Mouse (Mus musculus) layer of hippocampus, adult 11-12 months (tissue): ENCODE data around the gene Acot2.
"Not testable (repeated sequence)": the region's sequence is repeated elsewhere in the genome, so short reads cannot be mapped to it uniquely, and the experiment has no call there.

Experiments used
- DNase-seq: peaks from one replicate; pipeline ENCODE4 v3.0.0; 2022; ENCODE audit warnings: low spot score

Gene Acot2

DNA sequence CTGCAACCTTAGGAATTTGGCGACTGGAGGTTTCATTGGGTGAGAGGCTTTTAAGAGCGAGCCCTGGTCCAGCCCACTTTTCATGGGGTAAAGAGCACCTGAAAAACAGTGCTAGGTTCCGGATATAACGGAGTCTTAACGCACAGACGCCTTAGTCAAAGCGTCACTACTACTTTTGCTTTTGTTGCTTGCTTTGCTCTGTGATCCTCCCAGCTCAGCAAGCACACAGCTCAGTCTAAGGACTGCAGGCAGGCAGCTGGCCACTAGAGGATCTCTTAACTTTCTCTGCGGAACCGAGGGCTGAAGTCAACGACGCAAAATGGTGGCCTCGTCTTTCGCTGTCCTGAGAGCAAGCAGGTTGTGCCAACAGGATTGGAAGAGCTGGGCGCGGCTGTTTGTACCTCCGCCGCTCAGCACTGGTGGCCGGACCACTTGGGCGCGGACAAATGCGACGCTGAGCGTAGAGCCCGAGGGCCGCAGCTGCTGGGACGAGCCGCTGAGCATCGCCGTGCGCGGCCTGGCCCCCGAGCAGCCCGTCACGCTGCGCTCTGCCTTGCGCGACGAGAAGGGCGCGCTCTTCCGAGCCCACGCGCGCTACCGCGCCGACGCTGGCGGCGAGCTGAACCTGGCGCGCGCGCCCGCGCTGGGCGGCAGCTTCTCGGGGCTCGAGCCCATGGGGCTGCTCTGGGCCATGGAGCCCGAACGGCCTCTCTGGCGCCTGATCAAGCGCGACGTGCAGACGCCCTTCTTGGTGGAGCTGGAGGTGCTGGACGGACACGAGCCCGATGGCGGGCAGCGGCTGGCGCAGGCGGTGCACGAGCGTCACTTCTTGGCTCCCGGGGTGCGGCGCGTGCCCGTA lies at the start of gene Acot2:
Gene Acot2, plus strand, starts transcription at position 279 of the 859 bp plus-strand sequence.
- peak; percentile 80 for DNase-seq

DNA sequence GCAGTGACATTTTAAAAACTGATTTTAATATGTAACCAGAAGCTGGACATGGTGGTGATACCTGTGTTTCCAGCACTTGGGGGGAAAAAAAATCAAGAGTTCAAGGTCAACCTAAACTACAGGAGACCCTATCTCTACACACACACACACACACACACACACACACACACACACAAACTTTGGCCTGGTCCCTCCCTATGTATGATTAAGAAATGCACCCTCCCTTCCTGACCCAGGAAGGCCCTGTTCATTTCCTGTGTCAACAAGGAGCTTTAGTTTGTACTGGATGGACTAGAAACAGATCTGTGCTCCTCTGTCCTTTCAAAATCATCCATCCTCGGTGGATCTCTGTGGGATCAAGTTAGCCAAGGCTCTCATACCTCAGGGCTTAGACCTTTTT lies 49.1 kb upstream of the Acot2 start:
- not testable (repeated sequence) for DNase-seq

DNA sequence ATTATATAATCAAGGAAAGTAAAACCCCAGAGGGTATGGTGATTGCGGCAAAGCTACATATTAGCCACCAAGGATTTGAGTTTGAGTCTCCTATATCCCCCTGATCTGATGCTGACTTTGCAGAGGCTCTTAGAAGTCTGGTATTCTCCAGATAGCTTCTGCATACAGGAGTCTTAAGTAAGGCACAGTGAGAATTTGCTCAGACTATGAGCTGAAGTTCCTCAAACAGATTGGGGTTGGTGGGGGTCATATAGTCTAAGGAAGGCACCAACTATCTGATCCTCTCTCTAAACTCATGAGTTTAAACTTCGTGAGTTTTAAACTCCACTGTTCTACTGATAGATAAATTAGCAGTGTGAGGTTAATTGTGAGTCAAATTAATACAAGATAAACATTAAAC lies 48.3 kb upstream of the Acot2 start:
- no peak for DNase-seq

DNA sequence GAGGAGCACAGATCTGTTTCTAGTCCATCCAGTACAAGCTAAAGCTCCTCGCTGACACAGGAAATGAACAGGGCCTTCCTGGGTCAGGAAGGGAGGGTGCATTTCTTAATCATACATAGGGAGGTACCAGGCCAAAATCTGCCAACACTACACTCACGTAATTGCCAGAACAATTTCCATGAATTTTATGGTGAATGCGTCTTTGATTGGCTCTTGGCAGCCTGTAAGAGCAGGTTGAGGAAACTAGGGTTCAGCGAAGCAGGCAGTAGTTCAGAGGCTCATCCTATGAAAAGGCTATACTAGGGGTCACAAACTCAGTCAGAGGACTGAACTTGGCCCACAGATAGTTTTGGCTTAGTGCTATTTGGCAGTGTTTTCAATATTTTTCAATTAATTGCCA lies 47.6 kb upstream of the Acot2 start:
- no peak for DNase-seq

DNA sequence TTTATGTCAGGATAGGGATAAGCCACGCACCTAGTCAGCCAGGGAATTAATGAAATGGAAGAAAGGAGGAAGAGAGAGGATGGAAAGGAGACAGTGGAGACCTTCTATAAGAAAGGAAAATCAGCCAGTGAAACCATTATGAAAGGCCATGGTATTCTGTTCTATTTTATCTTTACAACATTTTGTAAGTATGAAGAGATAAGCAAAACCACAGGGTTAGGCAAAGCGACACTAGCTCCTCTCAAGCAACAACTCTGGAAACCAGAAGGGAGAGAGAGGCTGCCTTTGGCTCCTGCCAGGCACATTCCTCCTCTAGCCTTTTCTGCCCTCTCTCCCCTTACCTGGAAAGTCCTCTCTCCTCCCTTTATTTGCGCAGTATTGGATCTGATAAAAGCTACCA lies 45.7 kb upstream of the Acot2 start:
- no peak for DNase-seq

DNA sequence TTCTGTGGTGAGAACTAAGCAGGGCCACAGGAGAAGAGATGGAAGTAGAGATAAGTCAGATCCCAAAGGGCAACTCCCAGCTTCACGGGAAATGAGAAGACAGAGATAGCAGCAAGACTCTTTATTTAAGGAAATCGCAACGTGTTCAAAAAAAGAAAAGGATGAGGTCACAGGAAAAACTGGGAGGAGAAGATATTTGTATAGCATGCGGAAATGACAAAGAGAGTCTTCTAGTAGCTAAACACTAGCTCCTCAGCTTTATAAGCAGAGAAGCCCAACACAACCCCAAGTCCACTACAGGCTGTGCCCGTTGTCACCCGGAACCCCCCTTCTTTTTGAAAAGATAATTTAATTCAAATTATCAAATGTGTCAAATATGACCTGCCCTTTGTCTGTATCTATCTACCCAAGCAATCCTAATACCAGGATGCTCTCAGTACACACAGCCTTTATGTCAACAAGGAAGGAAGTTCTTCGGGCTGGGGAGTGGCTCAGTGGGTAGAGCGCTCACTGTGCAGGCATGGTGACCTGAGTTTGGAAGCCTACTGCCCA lies 40.3 kb upstream of the Acot2 start:
- no peak for DNase-seq

DNA sequence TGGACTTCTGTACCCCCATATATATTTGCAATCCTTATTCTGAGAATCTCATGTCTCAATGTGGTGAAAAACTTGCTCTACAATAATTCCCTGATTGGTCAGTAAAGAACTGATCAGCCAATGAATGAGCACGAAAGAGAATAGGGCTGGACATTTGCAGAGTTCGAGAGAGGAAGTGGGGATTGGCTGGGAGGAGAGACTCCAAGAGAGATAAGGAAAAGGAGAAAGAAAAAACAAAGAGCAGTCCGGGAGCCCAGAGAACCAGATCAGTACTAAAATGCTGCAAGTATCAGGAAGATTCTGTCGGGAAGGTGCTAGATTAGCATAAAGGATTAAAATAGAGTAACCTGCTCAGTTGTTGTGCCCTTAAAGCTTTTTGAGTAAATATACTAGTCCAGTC lies 38.6 kb upstream of the Acot2 start:
- DNase-seq: no peak

DNA sequence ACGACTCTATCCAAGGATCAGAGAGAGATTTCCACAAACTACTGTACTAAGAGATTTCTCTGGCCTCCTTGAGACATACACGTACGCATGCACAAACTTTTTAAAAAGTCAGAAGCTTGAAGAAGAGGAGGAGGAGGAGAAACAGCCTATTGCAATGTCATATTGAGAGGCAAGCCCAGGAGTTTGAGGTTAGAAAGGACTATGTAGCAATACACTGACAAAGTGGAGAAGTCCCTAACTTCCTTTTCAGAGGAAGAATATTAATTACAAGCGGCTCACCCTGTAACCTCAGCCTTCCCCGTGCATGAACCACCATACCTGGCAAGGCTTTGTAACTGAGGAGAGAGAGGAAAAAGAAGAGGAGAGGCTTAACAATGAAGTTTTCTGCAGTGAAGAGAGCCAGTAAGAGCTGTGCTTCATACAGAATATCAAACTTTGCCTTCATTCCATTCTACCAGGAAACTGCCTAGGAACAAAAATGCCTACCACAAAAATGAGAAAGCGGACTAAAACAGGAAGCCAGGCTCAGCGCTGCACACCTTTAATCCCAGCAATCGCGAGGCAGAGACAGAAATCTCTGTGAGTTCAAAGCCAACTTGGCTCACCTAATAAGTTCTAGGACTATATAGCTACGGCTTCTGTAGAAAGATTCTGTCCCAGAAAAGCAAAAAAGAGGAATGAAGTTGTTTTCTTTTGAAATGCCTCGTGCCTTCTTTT lies 37.7 kb upstream of the Acot2 start:
- no peak for DNase-seq

DNA sequence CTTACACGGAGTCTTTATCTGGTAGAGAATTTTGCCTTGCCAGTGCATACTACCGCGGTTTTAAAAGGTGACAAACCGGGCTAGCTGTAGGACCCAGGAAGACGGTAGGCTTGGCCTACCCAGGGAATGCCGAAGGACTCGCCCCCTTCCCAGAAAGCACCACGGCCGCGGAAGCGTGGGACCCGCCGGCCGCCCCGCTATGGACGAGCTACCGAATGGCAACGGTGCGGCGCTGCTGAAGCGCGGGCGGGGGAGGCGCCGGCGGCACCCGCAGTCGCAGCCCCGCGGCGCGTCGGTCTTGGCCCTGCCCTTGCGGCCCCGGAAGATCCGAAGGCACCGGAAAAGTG lies 37.2 kb upstream of the Acot2 start, which contains the start of gene Riox1:
Gene Riox1, plus strand, starts transcription at position 116 of the 347 bp plus-strand sequence.
- peak; percentile 82 for DNase-seq

DNA sequence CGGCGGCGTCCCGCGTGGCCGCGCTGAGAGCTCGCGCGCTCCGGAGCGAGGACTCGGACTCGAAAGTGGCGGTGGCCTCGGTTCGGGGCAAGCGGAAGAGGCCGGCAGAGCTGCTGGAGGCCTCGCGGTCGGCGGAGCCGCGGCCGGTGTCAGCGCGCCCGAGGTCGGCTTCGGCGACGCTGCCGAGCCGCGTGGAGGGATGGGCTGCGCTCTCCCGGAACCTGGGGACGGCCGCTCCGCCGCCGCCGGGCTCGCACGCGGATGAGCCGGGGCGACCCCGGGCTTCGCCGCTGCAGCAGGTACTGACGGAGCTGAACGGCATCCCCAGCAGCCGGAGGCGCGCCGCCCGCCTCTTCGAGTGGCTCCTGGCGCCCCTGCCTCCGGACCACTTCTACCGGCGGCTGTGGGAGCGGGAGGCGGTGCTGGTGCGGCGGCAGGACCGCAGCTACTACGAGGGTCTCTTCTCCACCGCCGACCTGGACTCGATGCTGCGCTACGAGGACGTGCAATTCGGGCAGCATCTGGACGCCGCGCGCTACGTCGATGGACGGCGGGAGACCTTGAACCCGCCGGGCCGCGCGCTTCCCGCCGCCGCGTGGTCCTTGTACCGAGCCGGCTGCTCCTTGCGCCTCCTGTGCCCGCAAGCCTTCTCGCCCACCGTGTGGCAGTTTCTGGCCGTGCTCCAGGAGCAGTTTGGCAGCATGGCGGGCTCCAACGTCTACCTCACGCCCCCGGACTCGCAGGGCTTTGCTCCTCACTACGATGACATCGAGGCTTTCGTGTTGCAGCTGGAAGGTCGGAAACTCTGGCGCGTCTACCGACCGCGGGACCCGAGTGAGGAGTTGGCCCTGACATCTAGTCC lies 36.6 kb upstream of the Acot2 start:
- peak; percentile 46 for DNase-seq

DNA sequence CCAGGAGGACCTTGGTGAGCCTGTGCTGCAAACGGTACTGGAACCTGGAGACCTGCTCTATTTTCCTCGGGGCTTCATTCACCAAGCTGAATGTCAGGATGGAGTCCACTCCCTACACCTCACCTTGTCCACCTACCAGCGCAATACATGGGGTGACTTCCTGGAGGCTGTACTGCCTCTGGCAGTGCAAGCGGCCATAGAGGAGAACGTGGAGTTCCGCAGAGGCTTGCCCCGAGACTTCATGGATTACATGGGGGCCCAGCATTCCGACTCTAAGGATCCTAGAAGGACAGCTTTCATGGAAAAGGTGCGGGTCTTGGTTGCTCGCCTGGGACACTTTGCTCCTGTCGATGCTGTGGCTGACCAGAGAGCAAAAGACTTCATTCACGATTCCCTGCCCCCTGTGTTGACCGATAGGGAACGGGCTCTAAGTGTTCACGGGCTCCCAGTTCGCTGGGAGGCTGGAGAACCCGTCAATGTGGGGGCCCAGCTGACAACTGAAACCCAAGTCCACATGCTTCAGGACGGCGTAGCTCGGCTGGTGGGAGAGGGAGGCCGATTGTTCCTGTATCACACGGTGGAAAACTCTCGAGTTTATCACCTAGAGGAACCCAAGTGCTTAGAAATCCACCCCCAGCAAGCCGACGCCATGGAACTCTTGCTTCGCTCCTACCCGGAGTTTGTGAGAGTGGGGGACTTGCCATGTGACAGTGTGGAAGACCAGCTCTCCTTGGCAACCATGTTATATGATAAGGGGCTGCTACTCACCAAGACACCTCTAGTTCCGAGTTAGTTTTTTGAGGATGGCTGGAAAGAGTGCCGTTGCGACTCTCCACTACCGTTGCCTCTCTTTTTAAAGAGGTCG lies 35.7 kb upstream of the Acot2 start:
- DNase-seq: no peak

DNA sequence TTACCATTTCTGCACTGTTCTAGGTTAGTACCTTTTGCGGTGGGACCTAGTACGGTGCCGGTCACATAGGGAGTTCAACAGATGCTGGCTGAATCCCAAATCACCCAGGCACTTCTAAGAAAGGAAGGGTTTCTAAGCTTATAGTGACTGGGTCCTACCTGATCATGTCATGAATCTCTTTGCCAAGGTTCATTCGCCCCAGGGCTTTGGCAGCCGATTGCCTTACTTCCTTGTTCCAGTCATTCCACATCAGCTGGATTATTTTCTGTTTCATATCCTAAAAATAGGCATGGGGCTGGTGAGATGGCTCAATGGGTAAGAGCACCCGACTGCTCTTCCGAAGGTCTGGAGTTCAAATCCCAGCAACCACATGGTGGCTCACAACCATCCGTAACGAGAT lies 29.4 kb upstream of the Acot2 start:
- DNase-seq: no peak

DNA sequence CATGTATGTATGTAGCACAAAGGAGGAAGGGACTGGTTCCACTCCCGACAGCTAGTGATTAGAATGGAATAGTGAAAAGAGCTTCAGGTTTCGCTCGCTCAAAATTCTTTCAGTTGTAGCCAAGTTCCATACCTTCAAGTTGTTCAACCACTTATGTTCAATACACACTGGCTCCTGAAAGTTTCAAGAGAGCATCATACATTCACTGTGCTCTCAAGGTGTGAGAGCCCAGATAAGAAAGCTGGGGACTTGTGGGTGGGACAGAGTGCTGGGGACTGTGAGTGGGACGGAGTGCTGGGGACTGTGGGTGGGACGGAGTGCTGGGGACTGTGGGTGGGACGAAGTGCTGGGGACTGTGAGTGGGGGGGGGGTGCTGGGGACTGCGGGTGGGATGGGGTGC lies 22.4 kb upstream of the Acot2 start:
- DNase-seq: no peak

DNA sequence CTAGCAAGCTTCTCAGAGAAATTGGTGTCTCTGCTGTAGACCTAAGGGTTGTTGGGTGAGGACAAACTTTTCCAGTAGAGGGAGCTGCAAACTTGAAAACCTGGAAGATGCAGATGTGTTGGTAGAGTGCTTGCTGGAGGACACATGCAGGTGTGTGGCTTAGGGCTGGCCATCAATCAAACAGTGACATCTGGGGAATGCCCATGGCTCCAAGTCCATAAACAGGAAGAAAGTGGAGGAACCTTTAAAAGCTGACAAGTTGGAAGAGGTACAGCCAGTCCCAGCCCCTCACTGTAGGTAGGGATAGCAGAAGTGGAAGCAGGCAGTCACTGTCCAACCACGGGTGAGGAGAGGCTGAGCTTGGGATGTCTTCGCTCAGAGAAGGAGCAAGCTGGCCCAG lies 15.5 kb upstream of the Acot2 start:
- DNase-seq: peak; percentile 62

DNA sequence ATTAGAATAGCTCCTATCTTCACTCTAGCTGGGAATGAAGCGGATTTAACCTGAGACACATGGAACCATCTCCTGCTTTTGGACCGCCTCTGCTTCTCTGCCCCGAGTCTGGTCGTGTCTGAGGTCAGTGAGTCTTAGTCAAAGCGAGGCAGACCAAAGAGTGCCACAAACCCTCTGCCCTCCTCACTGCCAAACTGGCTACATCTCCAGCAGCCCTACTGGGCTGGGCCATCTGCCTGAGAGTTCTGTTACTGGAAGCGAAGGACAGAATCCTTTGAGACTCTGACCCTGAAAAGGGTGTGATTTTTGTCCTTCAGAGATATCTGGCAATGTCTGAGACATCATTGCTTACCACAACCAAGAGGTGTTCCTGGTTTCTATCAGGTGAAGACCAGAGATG lies 8.8 kb upstream of the Acot2 start:
- no peak for DNase-seq

DNA sequence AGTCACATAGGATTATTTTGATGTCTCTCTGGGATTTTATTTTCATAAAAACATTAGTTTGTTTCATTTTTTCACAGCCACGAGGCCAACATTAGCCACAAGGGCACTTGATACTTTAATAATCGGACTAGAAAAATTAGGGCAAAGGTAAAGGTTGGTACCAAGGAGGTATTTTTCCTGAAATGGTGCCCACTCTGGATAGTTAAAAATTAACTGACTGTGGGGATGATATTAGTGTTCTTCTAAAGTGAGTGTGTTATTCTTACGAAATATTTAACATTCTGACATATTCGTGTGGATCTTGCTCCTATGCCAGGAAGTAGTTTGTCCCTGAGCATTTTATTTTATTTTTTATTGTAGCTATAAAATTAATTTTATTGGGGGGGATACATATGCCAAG lies 6.0 kb upstream of the Acot2 start:
- DNase-seq: no peak

DNA sequence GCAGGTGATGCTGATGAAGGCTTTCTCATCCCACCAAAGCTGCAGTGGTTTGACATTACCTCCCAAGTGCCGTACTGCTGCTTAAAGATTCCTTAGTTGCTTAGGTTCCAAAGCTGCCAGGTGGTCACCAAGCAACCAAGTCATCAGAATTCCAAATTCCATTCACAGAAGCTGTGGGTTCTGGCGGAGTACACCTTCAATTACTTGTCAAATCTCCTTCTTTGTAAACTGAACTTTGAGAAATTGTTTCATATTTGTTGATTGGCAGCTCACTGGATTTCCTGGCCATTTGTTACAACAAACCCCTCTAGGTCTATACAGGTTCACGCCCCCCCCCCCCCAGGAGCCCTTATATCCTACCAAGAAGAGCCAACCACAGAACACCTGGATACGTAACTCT lies 2.9 kb upstream of the Acot2 start, which contains the start of gene Heatr4:
Gene Heatr4, minus strand, starts transcription at position 101 of the 400 bp plus-strand sequence.
- no peak for DNase-seq

DNA sequence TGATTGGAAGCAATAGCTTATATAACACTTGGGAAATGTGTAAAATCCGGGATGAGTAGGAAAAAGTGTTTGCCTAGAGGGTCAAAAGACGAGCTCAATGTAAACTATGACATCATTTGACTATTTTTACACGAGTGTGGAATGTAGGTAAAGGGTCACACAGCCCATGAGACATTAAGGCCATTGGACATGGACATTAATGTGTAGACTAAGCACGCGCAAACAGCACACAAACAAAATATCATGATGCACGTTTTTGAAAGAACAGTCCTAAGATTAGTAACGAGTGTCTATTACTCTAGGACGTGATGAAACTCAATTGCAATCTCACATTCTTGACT lies 449 bp upstream of the Acot2 start:
- no peak for DNase-seq

DNA sequence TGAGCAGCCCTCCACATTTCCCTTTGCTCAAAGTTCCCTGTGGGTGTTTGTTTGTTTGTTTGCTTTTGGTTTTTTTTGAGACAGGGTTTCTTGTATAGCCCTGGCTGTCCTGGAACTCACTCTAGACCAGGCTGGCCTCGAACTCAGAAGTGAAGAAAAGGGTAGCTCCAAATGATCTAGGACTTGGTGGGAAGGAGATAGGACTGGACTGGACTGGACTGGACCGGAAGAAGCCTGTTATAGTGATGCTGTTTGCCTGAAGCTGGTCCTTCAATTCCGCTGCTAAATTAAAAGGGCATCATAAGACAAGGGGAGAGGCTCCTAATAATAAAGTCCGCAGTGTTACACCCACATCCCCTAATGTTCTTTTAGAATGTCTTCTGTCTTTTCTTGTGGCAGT lies 822 bp downstream of the Acot2 start:
- no peak for DNase-seq

DNA sequence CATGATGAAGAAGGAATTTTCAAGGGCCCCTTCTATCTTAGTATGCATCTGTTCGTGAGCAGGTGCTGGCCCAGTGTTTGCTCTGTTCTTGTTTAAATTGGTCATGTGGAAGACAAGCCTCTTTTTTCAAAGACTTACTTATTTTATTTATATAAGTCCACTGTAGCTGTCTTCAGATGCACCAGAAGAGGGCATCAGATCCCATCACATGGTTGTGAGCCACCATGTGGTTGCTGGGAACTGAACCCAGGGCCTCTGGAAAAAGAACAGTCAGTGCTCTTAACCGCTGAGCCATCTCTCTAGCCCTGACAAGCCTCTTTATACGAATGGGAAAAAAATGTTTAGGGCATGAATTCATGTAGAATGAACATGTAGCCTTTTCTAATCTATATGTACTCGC lies 1.7 kb downstream of the Acot2 start:
- no peak for DNase-seq

DNA sequence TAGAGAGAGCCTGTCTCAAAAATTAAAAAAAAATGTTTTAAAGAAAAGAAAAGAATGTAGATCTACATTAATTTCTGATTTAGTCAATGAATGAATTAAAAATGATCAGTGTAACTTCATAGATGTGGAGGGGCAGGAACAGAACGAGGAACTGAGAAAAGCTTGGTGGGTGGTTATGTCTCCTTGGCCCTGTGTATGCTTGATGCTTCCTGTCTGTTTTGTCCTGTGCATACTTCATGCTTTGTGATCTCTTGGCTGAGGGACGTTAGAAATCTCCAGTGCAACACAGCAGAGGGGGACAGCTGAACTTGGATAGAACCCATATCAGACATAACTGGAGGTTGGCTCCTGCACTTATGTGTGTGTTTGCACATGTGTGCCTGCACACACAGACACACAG lies 9.6 kb downstream of the Acot2 start:
- DNase-seq: no peak
